Mouse (Mus musculus): ENCODE data around the gene Hint3. TPM values are rescaled to one million over a fixed set of nuclear protein-coding genes. Genes with fewer than 3 reads are reported as not detected.

Hint3 gene
- polyA plus RNA-seq, 1 experiment = 20.2 TPM

DNA sequence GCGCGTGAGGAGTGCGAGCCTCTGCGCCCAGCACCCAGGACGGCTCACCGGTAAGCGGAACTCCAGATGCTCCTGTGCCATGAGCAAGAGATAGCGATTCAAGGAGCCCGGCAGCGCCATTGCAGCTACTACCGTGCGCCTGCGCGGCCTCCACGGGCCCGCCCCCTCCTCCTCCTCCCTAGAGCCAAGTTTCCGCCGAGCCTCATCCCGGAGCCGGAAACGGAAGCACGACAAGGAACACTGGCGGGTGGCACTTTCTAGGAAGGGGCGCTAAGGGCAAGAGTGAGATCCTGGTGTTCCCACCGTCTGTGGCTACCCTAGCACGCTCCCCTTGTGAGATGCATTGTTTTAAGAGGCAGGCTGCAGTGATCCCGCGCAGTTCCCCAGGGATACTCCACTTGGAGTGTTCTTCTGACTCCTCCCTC lies 28.9 kb downstream of the Hint3 start, which contains the start of gene Trmt11:
Gene Trmt11, minus strand, starts transcription at position 208 of the 425 bp plus-strand sequence.
- TF ChIP-seq POLR2A (IDR thresholded peaks at IDR 0.05; ENCODE audit: extremely low read depth, insufficient read depth, low read length) (peak; percentile 85), CTCF (IDR thresholded peaks at IDR 0.05; ENCODE audit: extremely low read depth, insufficient read depth, low read length) (no peak)
- Histone ChIP-seq H3K4me1 (ENCODE audit: control insufficient read depth, insufficient read depth, low read length) (0 out of 2 replicates have a peak, but pooled peaks cover 1% of the 10 kb centered on the region), H3K4me3 (ENCODE audit: insufficient read depth, low read length) (peak within 1 kb of the TSS; percentile 86), H3K27ac (ENCODE audit: insufficient read depth, low read length) (peak within 1 kb of the TSS; percentile 7; the same call in 1 of the 2 replicates)

DNA sequence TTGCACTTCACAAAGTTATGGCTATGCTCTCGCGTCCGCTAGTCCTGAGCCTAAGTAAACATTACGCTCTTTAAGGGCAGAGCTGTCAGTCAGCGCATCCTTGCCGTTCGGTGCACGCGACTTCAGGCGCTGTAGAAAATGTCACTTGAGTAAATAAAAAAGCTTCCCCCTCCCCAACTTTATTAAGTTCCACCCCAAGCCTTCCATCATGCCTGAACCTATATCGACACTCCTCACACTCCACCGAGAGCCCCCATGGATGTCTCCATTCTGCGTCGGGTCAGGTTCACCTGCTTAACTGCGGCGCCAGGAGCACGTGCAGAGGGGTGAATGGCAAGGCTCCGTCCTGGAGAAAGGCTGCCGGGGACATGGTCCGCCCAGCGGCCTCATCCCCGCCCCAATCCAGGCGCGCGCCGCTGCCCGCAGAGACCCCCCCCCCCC lies 29.3 kb downstream of the Hint3 start:
- peak overlapping the region; percentile 86 for H3K4me3 ChIP-seq (ENCODE audit: insufficient read depth, low read length)
- H3K27ac ChIP-seq (ENCODE audit: insufficient read depth, low read length) = no peak overlapping the region
- H3K4me1 ChIP-seq (ENCODE audit: control insufficient read depth, insufficient read depth, low read length) = 0 out of 2 replicates have a peak, but pooled peaks cover 1% of the 10 kb centered on the region
- TF ChIP-seq POLR2A (IDR thresholded peaks at IDR 0.05; ENCODE audit: extremely low read depth, insufficient read depth, low read length) (no peak), CTCF (IDR thresholded peaks at IDR 0.05; ENCODE audit: extremely low read depth, insufficient read depth, low read length) (no peak)

DNA sequence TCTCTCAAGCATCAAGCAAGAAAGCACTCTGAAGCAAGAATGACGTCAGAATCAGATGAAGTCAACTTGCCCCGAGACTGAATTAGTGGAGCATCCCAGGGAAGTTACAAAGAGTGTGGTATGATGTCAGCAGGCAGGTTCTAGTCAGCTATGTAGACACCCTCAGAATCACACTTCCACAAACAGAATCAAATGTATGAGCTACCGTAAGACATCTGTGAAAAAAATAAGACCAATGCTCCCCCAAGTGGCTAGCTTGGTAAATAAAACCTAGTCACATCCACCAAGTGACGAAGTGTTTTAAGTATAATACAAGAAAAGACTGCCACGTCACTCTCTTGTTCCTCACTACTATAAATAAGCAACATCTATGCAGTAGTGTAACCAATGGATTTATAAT lies 42.4 kb downstream of the Hint3 start:
- Histone ChIP-seq H3K4me1 (ENCODE audit: control insufficient read depth, insufficient read depth, low read length) (no peaks in the 10 kb centered on the region; the same call in 1 of the 2 replicates), H3K27ac (ENCODE audit: insufficient read depth, low read length) (no peak overlapping the region), H3K4me3 (ENCODE audit: insufficient read depth, low read length) (no peak overlapping the region)
- no peak for TF ChIP-seq POLR2A (IDR thresholded peaks at IDR 0.05; ENCODE audit: extremely low read depth, insufficient read depth, low read length)
- TF ChIP-seq CTCF (IDR thresholded peaks at IDR 0.05; ENCODE audit: extremely low read depth, insufficient read depth, low read length) = no peak

GRCm38 (mm10) chr10:30585691-30586090 lies 43.7 kb downstream of the Hint3 start:
- H3K4me1 ChIP-seq (ENCODE audit: control insufficient read depth, insufficient read depth, low read length) = no peaks in the 10 kb centered on the region; the same call in 1 of the 2 replicates
- no peak overlapping the region for H3K27ac ChIP-seq (ENCODE audit: insufficient read depth, low read length)
- TF ChIP-seq CTCF (IDR thresholded peaks at IDR 0.05; ENCODE audit: extremely low read depth, insufficient read depth, low read length) (no peak), POLR2A (IDR thresholded peaks at IDR 0.05; ENCODE audit: extremely low read depth, insufficient read depth, low read length) (no peak)
- no peak overlapping the region for H3K4me3 ChIP-seq (ENCODE audit: insufficient read depth, low read length)

GRCm38 (mm10) chr10:30577670-30578280 lies 51.7 kb downstream of the Hint3 start:
- no peak overlapping the region for H3K27ac ChIP-seq (ENCODE audit: insufficient read depth, low read length)
- TF ChIP-seq POLR2A (IDR thresholded peaks at IDR 0.05; ENCODE audit: extremely low read depth, insufficient read depth, low read length) = no peak
- TF ChIP-seq CTCF (IDR thresholded peaks at IDR 0.05; ENCODE audit: extremely low read depth, insufficient read depth, low read length) = no peak
- H3K4me1 ChIP-seq (ENCODE audit: control insufficient read depth, insufficient read depth, low read length) = no peaks in the 10 kb centered on the region
- no peak overlapping the region for H3K4me3 ChIP-seq (ENCODE audit: insufficient read depth, low read length)

DNA sequence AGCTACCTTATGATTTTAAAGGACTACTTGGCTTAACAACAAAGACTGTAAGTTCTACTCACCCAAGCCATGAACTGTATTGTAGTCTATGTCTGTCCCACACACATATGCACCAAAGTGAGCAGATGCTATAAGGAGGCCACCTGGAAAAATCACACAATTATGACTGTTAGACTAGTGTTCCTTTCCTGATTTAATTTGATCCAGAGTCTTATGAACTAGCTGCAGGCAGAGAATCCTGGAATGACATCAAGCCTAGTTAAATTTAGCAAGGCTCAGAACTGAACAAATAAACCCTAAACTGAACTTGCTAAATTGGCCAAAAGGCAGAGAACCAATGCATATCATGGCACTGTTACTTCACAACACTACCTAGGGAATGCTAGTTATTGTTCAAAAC lies 63.1 kb downstream of the Hint3 start:
- Histone ChIP-seq H3K4me3 (ENCODE audit: insufficient read depth, low read length) (no peak overlapping the region), H3K27ac (ENCODE audit: insufficient read depth, low read length) (no peak overlapping the region), H3K4me1 (ENCODE audit: control insufficient read depth, insufficient read depth, low read length) (no peaks in the 10 kb centered on the region)
- TF ChIP-seq POLR2A (IDR thresholded peaks at IDR 0.05; ENCODE audit: extremely low read depth, insufficient read depth, low read length) (no peak), CTCF (IDR thresholded peaks at IDR 0.05; ENCODE audit: extremely low read depth, insufficient read depth, low read length) (no peak)

- Histone ChIP-seq H3K4me3 (ENCODE audit: insufficient read depth, low read length) (no peak overlapping the region), H3K4me1 (ENCODE audit: control insufficient read depth, insufficient read depth, low read length) (no peaks in the 10 kb centered on the region), H3K27ac (ENCODE audit: insufficient read depth, low read length) (no peak overlapping the region)
- TF ChIP-seq POLR2A (IDR thresholded peaks at IDR 0.05; ENCODE audit: extremely low read depth, insufficient read depth, low read length) (no peak), CTCF (IDR thresholded peaks at IDR 0.05; ENCODE audit: extremely low read depth, insufficient read depth, low read length) (no peak)
Observed at GRCm38 (mm10) chr10:30564651-30565050, 64.8 kb downstream of the Hint3 start.

Other genes starting within 250 kb of the Hint3 start
- 4.7 and 5.1 TPM in 2 replicates for gene Trmt11, start 28.9 kb downstream of the Hint3 start, polyA plus RNA-seq (2012; rRNA removed)
- gene Ncoa7, start 173.7 kb upstream of the Hint3 start, polyA plus RNA-seq (2012; rRNA removed) = 47.2 and 49.9 TPM in 2 replicates
- 5.6 and 6.7 TPM in 2 replicates for gene Hey2, start 213.2 kb upstream of the Hint3 start, polyA plus RNA-seq (2012; rRNA removed)

All from cortical plate, adult 2 months (tissue).